Mouse (Mus musculus) intestine, embryonic 16.5 days (tissue): ENCODE results near the gene Slc45a1. TPM values are rescaled to one million over a fixed set of nuclear protein-coding genes. Genes with fewer than 3 reads are reported as not detected.

Source experiments
- ATAC-seq: fragments of 200-750 bp; cut with Nextera tagmentation; 2 replicates; pipeline ENCODE4 v1.8.0; 2017; ENCODE audit warnings: moderate TSS enrichment, moderate library complexity
- H3K27ac ChIP-seq: fragments of 300-500 bp; sonication (generic); 2 replicates; pipeline ENCODE4 v1.5.1; 2014; ENCODE audit warnings: mild to moderate bottlenecking, low read length
- H3K27me3 ChIP-seq: fragments of 300-500 bp; sonication (generic); replicated peaks from 2 replicates; pipeline ENCODE4 v1.6.1; 2014; ENCODE audit warnings: low read length, control low read depth, mixed read lengths; ENCODE audit not compliant: control insufficient read depth, insufficient read depth
- H3K36me3 ChIP-seq: fragments of 300-500 bp; sonication (generic); 2 replicates; pipeline ENCODE4 v1.6.1; 2014; ENCODE audit warnings: low read length, control low read depth; ENCODE audit not compliant: control insufficient read depth, insufficient read depth
- H3K4me1 ChIP-seq: fragments of 300-500 bp; sonication (generic); 2 replicates; pipeline ENCODE4 v1.6.1; 2014; ENCODE audit warnings: low read length, control low read depth, mixed read lengths; ENCODE audit not compliant: control insufficient read depth, insufficient read depth
- H3K4me2 ChIP-seq: fragments of 300-500 bp; sonication (generic); 2 replicates; pipeline ENCODE4 v1.6.1; 2014; ENCODE audit warnings: low read depth, low read length, control low read depth
- H3K4me3 ChIP-seq: fragments of 300-500 bp; sonication (generic); 2 replicates; pipeline ENCODE4 v1.5.1; 2014; ENCODE audit warnings: mild to moderate bottlenecking, low read length
- H3K9ac ChIP-seq: fragments of 300-500 bp; sonication (generic); 2 replicates; pipeline ENCODE4 v1.6.1; 2014; ENCODE audit warnings: low read depth, low read length
- H3K9me3 ChIP-seq: fragments of 300-500 bp; sonication (generic); 2 replicates; pipeline ENCODE4 v1.6.1; 2016; ENCODE audit warnings: low read length, control low read depth; ENCODE audit not compliant: control insufficient read depth
- WGBS: fragments of 180-500 bp; shearing (Covaris S2); extraction: QIAGEN DNeasy Blood & Tissue Kit; methylation state at CpG from one replicate; pipeline ENCODE4 v1.1.7; 2014; 5-methylcytosine and 5-hydroxymethylcytosine counted together
- polyA plus RNA-seq: library from polyadenylated mRNA; unstranded; fragments of >200 nt; fragmentation: Nextera tagmentation; extraction: Ambion mirVana; gene quantifications from 2 replicates; pipeline ENCODE4 v1.2.1, GENCODE M21; 2015

Slc45a1 gene
- polyA plus RNA-seq, 1 experiment from 2014 or later, result 1.0 TPM

DNA sequence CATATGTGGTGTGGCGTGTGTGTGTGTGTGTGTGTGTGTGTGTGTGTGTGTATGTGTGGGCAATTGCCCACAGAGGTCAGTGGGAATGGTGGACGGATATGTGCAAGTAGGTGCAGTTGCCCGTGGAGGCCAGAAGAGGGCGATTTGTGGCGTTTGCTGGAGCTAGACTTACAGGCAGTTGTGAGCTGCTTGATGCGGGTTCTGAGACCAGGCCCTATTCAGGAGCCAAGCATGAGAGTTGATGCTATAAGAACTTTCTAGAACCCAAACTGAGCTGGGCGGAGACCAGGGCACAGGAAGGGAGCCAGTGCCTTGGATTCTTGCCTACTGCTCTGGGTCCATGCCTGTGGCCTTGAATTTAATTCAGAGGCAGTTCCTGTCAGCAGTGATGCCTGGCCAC is 12.8 kb upstream of the Slc45a1 start:
- Histone ChIP-seq H3K27me3 (no peaks in the 10 kb centered on the region), H3K4me2 (no peak overlapping the region), H3K27ac (no peak overlapping the region), H3K4me1 (peaks cover 10% of the 10 kb centered on the region; the same call in 1 of the 2 replicates), H3K36me3 (no peaks in the 10 kb centered on the region), H3K9ac (no peak overlapping the region), H3K9me3 (no peaks in the 10 kb centered on the region), H3K4me3 (no peak overlapping the region)
- no peak for ATAC-seq
- 90% methylated on average over 7 of the region's 7 CpGs for WGBS

DNA sequence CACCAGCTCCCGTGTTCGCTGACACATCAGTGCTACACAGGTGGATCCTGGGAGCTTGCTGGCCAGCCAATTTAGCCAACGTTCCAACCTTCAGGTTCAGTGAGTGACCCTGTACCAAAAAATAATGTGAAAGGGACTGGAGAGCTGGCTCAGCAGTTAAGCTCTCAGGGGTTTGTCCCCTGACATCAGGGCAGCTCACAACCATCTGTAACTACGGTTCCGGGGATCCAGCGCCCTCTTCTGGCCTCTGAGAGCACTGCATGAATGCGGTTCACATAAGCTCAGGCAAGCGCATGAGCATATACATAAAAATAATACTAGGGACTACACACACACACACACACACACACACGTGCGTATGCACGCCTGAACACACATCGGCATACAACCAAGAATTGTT is 11.2 kb upstream of the Slc45a1 start:
- ATAC-seq, result no peak
- Histone ChIP-seq H3K9me3 (no peaks in the 10 kb centered on the region), H3K4me3 (no peak overlapping the region), H3K27ac (no peak overlapping the region), H3K4me1 (peaks cover 10% of the 10 kb centered on the region; the same call in 1 of the 2 replicates), H3K27me3 (no peaks in the 10 kb centered on the region), H3K9ac (no peak overlapping the region), H3K36me3 (no peaks in the 10 kb centered on the region), H3K4me2 (no peak overlapping the region)
- WGBS, result 59% methylated on average over 12 of the region's 12 CpGs

DNA sequence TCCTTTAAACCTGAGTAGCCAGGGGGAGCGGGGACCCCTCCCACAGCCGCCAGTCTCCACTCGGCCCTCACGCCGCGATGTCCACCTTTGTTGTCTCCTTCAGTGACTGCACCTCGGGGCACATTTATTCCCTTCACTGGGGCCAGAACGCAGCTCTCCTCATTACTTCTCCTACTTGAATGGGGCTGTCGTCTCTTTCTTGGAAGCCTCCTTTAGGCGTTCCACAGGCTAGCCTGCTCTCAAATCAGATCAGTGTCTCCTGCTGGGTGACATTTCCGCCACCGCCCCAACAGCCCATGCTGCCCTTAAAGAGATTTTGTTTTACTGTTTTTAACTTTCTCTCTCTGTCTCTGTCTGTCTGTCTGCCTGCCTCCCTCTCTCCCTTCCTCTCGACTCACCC is 9.9 kb upstream of the Slc45a1 start:
- H3K9me3 ChIP-seq, result no peaks in the 10 kb centered on the region; the same call in 1 of the 2 replicates
- peak overlapping the region; percentile 42; the same call in 1 of the 2 replicates for H3K9ac ChIP-seq
- ATAC-seq, result no peak
- WGBS, result 17% methylated on average over 13 of the region's 13 CpGs
- H3K4me3 ChIP-seq, result peak overlapping the region; percentile 22; the same call in 1 of the 2 replicates
- H3K4me1 ChIP-seq, result peaks cover 10% of the 10 kb centered on the region; the same call in 1 of the 2 replicates
- H3K27ac ChIP-seq, result no peak overlapping the region
- no peaks in the 10 kb centered on the region for H3K36me3 ChIP-seq
- H3K27me3 ChIP-seq, result no peaks in the 10 kb centered on the region
- peak overlapping the region; percentile 37 for H3K4me2 ChIP-seq

DNA sequence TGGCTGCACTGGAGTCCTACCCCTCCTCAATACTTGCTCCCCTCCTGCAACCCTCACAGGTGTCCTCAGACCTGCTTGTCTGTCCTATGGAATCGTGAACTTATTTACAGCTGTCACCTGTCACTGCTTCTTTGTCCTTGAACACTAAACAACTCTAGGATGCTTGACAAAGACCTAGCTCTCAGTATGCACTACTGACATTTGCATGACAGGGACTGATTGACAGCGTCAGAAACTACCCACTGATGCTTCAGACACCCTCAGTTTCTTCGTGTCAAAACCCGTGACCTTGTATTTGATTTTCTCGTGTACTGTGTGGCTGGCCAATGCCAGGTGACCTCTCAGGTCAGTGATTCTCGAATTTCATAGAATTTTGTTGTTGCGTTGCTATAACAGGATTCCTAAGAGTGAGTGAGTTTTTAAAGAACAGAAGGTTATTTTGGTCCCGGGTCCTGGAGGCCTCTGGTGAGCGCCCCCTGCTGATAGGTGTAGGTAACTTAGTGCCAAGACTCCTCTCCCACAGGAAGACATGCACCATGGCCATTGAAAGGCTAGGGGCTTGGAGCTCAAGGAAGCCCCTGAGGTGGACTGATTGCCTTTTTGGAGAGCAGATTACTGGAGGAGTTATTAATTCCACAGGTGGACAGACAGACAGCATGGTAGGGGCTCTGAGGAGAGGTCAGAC is 8.1 kb upstream of the Slc45a1 start:
- no peak overlapping the region for H3K4me2 ChIP-seq
- H3K9ac ChIP-seq, result no peak overlapping the region
- H3K36me3 ChIP-seq, result no peaks in the 10 kb centered on the region
- no peaks in the 10 kb centered on the region; the same call in 1 of the 2 replicates for H3K9me3 ChIP-seq
- H3K4me1 ChIP-seq, result peaks cover 13% of the 10 kb centered on the region; the same call in 1 of the 2 replicates
- ATAC-seq, result no peak
- H3K4me3 ChIP-seq, result no peak overlapping the region
- no peaks in the 10 kb centered on the region for H3K27me3 ChIP-seq
- 73% methylated on average over 9 of the region's 9 CpGs for WGBS
- H3K27ac ChIP-seq, result no peak overlapping the region

DNA sequence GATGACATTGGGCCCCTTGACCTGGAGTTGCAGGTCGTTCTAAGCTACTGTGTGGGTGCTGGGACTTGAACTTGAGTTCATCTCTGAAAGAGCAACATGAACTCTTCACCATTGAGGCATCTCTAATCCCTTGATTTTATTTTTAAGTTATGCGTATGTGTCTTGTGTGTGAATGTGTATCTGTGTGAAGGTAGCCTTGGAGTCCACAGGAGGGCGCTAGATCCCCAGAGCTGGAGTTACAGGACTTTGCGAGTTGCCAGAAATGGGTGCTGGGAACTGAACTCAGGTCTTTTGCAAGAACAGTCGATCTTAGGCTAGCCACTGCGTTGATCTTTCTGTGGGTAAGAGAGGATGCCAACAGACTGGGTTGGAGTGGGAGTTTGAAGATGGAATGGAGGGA is 4.5 kb upstream of the Slc45a1 start:
- Histone ChIP-seq H3K27me3 (peaks cover 9% of the 10 kb centered on the region), H3K36me3 (no peaks in the 10 kb centered on the region), H3K9me3 (no peaks in the 10 kb centered on the region; the same call in 1 of the 2 replicates), H3K4me2 (no peak overlapping the region), H3K9ac (no peak overlapping the region), H3K4me3 (no peak overlapping the region), H3K27ac (no peak overlapping the region), H3K4me1 (0 out of 2 replicates have a peak, but pooled peaks cover 10% of the 10 kb centered on the region)
- ATAC-seq, result no peak
- 83% methylated on average over 6 of the region's 6 CpGs for WGBS

DNA sequence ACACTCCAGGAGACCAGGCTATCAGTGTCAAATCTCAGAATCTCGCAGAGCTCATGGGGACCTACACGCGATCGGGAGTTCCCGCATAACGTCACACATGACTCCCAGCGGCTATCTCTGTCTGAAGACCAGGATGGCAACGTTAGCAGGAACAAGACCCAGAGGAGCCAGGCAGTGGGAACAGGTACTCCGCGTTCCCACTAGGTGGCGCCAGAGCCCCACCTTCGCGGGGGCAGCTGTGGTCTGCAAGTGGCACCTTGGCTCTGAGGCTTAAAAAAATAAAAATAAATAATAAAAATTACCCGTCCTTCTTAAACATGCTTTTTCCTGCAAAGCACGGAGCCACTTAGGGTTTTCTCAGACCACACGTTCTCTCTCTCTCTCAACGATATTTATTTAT is 4.0 kb upstream of the Slc45a1 start:
- Histone ChIP-seq H3K9me3 (no peaks in the 10 kb centered on the region; the same call in 1 of the 2 replicates), H3K27me3 (peaks cover 12% of the 10 kb centered on the region), H3K4me3 (no peak overlapping the region), H3K4me2 (peak overlapping the region; percentile 15; the same call in 1 of the 2 replicates), H3K4me1 (0 out of 2 replicates have a peak, but pooled peaks cover 7% of the 10 kb centered on the region), H3K27ac (no peak overlapping the region), H3K9ac (peak overlapping the region; percentile 1; the same call in 1 of the 2 replicates), H3K36me3 (no peaks in the 10 kb centered on the region)
- WGBS, result 3% methylated on average over 17 of the region's 17 CpGs
- ATAC-seq, result peak; percentile 78

DNA sequence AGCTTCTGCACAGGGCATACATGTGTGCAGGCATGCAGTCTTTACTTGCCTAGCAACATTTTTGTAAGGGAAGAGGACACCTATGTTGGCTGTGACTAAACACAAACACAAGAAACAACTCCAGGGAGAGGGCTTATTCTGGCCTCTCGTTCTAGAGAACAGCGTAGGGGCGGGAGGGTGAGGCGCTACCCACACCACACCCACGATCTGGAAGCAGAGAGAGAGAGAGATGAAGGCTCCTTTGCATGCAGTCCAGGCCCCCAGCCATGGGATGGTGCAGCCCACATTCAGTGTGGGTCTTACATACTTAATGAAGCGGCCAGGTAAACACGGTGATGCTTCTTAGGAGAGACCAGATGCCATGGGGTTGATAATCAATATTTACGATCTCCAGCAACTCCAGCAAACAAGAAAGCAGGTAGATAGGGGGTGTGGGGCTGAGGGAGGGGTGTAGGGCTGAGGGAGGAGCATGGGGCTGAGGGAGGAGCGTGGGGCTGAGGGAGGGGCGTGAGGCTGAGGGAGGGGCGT is 1.2 kb upstream of the Slc45a1 start:
- no peak overlapping the region for H3K9ac ChIP-seq
- H3K4me1 ChIP-seq, result 0 out of 2 replicates have a peak, but pooled peaks cover 7% of the 10 kb centered on the region
- H3K4me2 ChIP-seq, result no peak overlapping the region
- H3K27me3 ChIP-seq, result peaks cover 12% of the 10 kb centered on the region
- ATAC-seq, result no peak
- no peak overlapping the region for H3K27ac ChIP-seq
- 26% methylated on average over 10 of the region's 11 CpGs for WGBS
- H3K9me3 ChIP-seq, result peaks cover 2% of the 10 kb centered on the region; the same call in 1 of the 2 replicates
- no peaks in the 10 kb centered on the region for H3K36me3 ChIP-seq
- no peak overlapping the region for H3K4me3 ChIP-seq

DNA sequence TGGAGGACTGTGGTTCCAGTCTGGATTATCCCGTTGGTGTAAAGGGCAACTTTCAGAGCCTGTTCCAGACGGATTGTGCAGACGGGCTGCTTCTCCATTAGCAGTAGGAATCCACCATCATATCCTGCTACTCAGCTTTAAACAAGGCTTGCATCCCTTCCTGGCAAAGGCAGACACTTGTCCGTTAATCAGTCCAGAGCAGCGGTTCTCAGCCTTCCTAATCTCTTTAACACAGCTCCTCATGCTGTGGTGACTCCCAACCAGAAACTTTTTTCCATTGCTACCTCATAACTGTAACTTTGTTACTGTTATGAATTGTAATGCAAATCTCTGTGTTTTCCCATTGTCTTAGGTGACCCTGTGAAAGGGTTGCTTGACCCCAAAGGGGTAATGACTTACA is 2.6 kb downstream of the Slc45a1 start:
- no peak overlapping the region for H3K4me3 ChIP-seq
- no peak for ATAC-seq
- H3K4me1 ChIP-seq, result 0 out of 2 replicates have a peak, but pooled peaks cover 4% of the 10 kb centered on the region
- no peaks in the 10 kb centered on the region for H3K36me3 ChIP-seq
- WGBS, result 80% methylated on average over 5 of the region's 5 CpGs
- no peak overlapping the region for H3K9ac ChIP-seq
- H3K9me3 ChIP-seq, result 0 out of 2 replicates have a peak, but pooled peaks cover 2% of the 10 kb centered on the region
- no peak overlapping the region for H3K4me2 ChIP-seq
- no peak overlapping the region for H3K27ac ChIP-seq
- H3K27me3 ChIP-seq, result peaks cover 12% of the 10 kb centered on the region

DNA sequence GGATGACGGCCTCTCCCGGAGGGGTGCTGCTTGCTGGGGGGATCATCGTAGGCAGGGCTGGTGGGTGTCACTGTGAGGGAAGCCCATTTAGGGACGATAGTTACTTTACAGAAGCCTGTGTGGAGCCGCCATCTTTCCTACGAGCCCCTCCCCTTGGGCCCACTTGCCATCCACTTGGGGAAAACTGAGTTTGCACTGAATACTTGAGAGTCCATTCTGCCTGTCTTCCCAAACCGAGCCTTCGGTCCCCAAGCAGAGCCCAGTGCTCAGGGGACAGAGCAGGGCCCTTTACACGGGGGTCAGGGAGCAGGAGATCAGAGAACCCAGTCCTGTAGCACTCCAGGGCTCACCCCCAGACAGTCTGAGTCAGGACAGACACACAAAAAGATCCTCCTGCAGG is 7.7 kb downstream of the Slc45a1 start:
- H3K4me2 ChIP-seq, result no peak overlapping the region
- no peak overlapping the region for H3K27ac ChIP-seq
- no peaks in the 10 kb centered on the region for H3K4me1 ChIP-seq
- no peaks in the 10 kb centered on the region for H3K27me3 ChIP-seq
- H3K4me3 ChIP-seq, result no peak overlapping the region
- no peaks in the 10 kb centered on the region for H3K9me3 ChIP-seq
- H3K9ac ChIP-seq, result no peak overlapping the region
- no peaks in the 10 kb centered on the region for H3K36me3 ChIP-seq
- ATAC-seq, result no peak
- WGBS, result 90% methylated on average over 9 of the region's 9 CpGs
